Mouse (Mus musculus) urinary bladder, adult 18-20 months (tissue): ENCODE measurements at regions not wholly inside any gene's neighbourhood (a gene's known extent, or its start where the extent isn't known, plus 50 kb on each side); places are given as distances from the start of the nearest gene placed in this dataset.

Experiments
- DNase-seq, 2 experiments: peaks; one replicate each; pipeline ENCODE4 v3.0.0; 2022; ENCODE audit warnings: low spot score in 2 of 2, mixed read lengths in 2 of 2

DNA sequence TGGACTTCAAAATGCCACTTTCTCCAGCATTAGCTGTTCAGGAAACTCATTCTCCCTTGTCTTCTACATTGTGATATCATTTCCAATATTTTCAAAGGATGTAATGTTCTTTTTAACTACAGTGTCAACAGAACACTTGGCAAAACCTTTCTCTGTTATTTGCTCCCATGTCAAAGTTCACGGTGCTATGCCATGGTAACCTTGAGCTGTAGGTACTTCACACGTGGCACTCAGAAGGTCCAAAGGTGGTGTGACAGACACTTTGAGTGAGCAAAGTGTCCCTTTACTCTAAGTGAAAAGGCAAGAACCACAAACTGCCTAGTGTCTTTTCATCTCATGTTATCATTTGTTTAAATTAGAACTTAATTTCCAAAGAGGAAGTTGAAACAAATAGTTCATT lies 53.3 kb upstream of the Tram2 start:
- DNase-seq, result no peak

DNA sequence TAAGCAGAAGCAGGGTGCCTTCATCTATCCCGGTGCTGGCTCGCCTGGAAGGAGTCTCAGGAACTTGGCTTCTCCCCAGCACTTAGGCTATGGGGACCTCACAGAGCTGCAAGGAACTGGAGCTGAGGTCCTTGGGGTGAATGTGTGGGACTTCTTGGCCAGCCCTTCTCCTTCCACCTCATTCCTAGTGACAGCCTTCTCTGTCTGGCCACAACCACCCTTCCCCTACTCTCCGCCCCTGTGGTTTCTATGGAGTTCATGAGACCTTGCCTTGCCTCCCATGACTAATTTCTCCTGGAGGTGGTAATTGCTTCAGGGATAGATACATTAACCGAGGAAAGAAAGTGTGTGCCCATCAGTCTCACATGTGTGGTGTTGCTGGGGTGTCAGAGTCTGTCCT lies 67.9 kb upstream of the Tram2 start:
- DNase-seq, result no peak

DNA sequence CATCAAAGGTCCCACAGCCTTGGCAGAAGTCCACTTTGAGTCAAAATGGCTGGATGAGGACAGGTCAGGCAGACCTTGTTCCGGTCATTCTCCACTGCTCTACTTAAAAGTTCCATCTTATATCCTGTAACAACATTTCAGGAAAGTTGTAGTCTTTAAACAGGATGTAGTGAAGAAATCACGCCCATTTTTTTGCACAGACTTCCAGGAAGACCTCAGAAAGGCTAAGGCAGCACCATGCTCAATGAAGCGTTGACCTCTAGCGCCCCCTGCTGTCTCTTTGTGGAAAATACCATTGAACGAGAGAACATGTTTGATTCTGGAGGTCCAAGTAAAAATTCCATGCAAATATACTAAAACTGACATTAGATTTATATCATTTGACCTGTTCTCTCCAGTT lies 56.6 kb upstream of the Tmem14a start:
- DNase-seq, result peak; percentile 29 to 56

DNA sequence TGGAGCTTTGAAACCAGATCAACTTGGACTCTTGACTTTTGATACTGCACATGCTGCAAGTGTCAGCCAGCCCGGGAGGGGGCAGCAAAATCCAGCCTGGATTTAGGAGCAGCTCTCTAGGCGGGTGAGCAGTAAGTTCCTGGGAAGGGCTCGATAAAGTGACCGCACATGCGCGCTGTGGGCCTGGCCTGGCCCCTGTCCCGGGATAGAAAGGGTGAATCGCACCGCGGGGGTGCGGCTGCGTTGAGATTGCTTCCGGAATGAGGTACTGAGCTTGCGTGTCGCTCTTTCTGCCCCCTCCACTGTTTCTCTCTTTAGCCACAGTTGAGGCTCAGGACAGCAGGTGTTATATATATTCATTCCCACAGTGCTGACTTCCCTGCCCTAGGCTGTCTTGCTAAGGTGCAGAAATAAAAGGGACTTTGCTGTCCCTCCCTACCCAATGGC lies 52.1 kb upstream of the Tmem14a start:
- peak; percentile 82 for DNase-seq

DNA sequence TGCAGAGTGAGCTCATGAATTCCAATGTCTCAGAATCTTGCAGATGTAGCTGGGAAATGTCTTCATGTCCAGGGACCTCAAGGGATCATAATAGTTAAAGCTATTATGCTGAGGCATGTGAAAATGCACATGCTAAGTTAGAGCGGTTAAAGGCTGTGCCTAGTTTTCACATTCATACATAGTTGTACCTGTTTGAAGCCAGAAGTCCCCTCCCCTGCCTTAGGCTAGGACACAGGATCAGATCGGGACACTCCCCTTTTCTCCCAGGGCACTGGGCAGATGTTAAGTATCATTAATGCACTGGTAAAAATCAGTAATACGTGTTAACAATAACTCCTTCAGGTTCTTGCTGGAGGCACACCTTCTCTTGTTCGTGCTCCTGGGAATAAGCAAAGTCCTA lies 51.6 kb upstream of the Tmem14a start:
- DNase-seq, result no peak
